Mouse (Mus musculus) brain, embryonic 14.5 days (tissue): ENCODE measurements around the gene Cxcr5. TPM values are rescaled to one million over a fixed set of nuclear protein-coding genes. Genes with fewer than 3 reads are reported as not detected.

Experiments used
- DNase-seq: peaks from one replicate; pipeline ENCODE4 v3.0.0-alpha.2; 2011; ENCODE audit warnings: low read depth
- CTCF ChIP-seq: fragments of 200-500 bp; IDR thresholded peaks from 2 replicates; pipeline ENCODE4 v1.5.1; 2012; ENCODE audit warnings: inconsistent platforms, mild to moderate bottlenecking, moderate library complexity, borderline replicate concordance; ENCODE audit not compliant: insufficient read depth, insufficient read length; ENCODE audit errors: extremely low read depth
- POLR2A ChIP-seq: fragments of 200-500 bp; IDR thresholded peaks from 2 replicates; pipeline ENCODE4 v1.6.1; 2012; ENCODE audit warnings: mild to moderate bottlenecking, inconsistent platforms, borderline replicate concordance; ENCODE audit not compliant: poor library complexity, insufficient read depth, insufficient read length, severe bottlenecking; ENCODE audit errors: extremely low read depth
- polyA plus RNA-seq: library from polyadenylated mRNA; depleted of rRNA; stranded (reverse); fragments of >200 nt; gene quantifications from 2 replicates; pipeline ENCODE4 v1.2.3, GENCODE M21; 2012

Cxcr5 gene
- polyA plus RNA-seq, 1 experiment, result 0.04 TPM

GRCm38 (mm10) chr9:44500638-44501175 lies 61.0 kb downstream of the Cxcr5 start:
- no peak for TF ChIP-seq POLR2A
- no peak for TF ChIP-seq CTCF
- no peak for DNase-seq

GRCm38 (mm10) chr9:44500163-44500533 lies 61.5 kb downstream of the Cxcr5 start:
- TF ChIP-seq CTCF, result no peak
- TF ChIP-seq POLR2A, result no peak

DNA sequence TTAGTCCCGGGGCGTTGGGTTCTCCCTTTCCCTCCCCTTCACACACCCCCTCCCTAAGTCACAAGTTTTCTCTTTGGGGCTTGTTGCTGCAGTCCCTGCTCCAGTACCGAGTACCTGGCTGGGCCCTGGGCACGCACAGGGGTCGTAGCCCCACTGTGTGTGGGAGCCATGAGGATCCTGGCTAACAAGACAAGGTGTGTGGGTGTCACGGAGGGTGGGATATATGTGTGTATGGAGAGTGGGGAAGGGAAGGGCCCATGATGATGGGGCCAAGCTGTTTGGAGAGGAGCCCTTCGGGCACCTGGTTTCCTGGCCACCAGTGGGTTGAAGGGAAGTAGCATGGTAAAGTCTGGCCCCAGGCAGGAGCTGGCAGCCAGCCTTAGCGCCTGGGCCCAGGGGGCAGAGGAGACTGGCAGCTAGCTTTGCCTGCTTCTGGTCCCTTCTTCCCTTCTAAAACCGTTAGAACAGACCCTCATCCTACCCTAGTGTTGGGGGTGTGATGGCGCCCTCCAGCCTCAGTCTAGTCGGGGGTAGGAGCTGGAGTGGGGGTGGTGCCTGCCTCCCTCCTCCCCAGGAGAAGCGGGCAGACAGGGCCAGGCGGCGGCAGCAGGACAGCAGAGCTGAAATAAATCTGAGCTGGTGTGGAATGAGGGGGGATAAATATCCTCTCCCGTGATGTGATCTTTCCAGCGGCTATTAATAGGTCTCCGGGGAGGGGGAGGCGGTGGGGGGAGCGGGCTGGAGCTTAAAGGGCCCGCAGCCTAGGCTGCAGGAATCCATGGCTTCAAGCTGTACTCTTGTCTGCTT lies 62.1 kb downstream of the Cxcr5 start:
- TF ChIP-seq CTCF (no peak), POLR2A (no peak)
- DNase-seq, result peak; percentile 87

More at GRCm38 (mm10) chr9:44500163-44500533, 61.5 kb downstream of the Cxcr5 start:
- no peak for DNase-seq

GRCm38 (mm10) chr9:44498421-44499355 lies 63.0 kb downstream of the Cxcr5 start:
- TF ChIP-seq POLR2A (no peak), CTCF (peak; percentile 41; the same call in 1 of the 2 replicates)

GRCm38 (mm10) chr9:44497624-44498377 lies 63.9 kb downstream of the Cxcr5 start:
- no peak for TF ChIP-seq POLR2A
- no peak for TF ChIP-seq CTCF
- DNase-seq, result peak; percentile 60

More at GRCm38 (mm10) chr9:44498421-44499355, 63.0 kb downstream of the Cxcr5 start:
- peak; percentile 92 for DNase-seq

DNA sequence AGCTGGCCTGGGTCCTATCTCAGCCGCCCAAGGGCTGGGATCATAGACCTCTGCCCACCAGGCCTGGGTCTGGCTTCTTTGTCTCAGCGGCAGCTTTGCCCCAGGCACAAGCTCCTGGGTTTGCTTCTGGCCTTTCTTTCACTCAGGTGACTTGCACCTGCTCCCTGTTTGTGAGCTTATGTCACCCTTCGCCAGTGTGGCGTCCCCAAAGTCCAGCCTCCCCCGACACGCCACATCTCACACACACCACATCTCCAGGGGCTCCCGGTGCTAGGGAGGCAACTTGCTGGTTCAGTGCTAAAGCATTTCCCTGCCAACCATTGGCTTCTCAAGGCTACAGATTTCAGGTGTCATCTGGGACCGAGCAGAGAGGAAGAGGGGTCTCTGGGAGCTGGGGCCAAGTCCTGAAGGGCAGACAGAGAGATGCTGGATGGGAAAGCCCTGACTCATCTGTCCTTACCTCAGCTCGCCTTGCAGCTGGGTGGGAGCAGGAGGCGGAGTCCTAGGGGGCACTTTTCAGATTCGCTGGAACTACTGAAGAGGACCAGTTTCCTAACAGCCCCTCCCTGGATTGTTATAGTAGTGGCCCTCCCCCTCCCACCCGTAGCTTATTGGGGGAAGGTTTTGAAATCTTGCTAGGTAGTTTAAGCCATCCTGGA lies 64.7 kb downstream of the Cxcr5 start:
- DNase-seq, result no peak
- TF ChIP-seq CTCF, result no peak
- TF ChIP-seq POLR2A, result no peak

- TF ChIP-seq POLR2A (no peak), CTCF (no peak)
- no peak for DNase-seq
These were observed 65.8 kb downstream of the Cxcr5 start for GRCm38 (mm10) chr9:44495810-44496344.

DNA sequence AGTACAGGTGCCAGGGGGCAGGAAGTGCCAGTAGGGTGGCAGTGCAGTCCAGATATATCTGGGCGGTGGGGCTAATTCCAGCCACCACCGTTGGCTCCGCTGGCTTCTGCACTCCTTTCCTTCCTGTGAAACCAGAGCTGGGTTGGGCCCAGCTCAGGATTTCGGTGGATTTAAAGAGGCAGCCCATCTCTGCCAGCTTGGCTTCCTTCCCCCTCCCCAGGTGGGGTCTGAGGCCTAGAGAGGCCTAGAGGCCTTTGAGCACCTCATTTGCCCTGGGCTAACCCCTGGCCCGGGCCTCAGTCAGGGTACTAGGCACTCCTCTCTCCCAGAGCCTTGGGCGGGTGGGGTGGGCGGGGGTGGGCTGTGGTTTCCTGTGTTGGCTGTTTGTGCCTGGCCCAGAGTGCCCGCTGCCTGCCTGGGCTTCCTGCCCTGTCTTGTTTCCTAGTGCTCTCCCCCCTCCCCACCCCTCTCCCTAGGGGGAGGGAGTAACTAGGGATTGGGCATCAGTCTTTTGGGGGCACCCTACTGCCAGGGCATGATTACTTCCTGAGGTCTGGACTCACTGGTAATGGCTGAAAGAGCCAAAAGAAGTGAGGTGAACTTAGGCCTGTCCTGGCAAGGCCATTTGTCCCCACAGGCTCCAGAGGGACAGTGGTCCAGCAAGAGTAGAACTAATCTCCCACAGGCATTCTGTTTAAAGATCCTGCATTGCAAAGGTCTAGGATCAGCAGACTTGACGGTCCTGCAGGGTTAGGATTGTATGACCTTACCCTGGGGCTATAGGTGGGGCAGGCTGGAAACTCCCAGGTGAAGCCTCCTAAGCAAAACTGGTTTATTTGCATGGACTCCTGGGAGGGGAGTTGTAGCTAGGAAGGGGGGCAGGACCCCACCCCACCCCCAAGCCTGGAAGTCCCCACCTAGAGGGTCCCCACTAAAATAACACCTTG lies 66.5 kb downstream of the Cxcr5 start:
- peak; percentile 64 for DNase-seq
- TF ChIP-seq POLR2A, result no peak
- TF ChIP-seq CTCF, result no peak

DNA sequence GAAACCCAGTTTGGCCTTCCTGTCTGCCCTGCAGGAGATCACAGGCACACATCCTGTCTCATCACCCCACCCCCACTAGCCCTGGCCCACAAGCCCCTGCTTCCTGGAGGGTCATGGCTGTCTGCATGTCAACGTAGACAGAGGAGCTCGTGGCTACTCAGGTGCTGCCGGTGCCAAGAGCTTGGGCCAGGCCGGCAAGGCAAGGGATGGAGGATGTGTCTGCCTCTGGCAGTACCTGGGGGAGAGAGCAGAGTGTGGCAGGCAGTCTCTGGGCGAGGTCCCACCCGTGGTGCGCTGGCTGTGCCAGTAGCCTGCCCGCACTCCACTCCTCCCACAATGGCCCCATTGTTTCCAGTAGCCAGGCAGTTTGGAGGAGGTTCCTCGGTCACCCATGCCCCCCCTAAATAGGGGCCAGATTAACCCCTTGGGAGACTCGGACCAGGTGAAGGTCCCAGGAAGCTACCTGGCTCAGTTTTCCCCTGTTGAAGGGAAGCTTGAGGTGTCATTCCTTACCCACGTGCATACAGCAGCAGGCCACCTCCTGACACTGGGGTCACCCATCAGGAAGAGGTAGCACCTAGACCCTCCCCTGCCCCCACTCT lies 67.3 kb downstream of the Cxcr5 start:
- no peak for TF ChIP-seq POLR2A
- no peak for TF ChIP-seq CTCF

More for the DNA sequence above, 67.3 kb downstream of the Cxcr5 start:
- DNase-seq, result peak; percentile 74
